Comparison of ENCODE assay signal across 10 mouse cellular contexts in the genomic region with DNA sequence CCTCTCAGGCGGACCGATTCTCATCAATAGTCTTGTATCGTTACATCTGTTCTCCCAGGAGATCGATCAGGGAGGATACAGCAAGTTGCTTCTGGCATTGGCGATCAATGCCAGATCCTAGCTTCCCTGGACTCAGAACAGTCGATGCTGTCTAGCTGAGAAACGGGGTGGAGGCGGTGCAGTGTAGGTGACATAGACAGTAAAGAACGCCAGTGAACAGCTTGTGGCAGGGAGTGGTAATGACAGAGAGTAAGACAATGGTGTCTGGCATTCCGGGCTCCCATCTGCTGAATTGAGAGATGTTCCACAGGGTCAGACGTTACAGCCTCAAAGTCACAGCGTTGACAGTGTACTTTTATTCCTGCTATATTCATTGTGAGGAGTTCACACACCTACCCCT.
DNase-seq lines count a peak whose midpoint lies in the region; ATAC-seq lines count a peak whose summit lies in the region.
"Had no signal": no experiment of that assay in that cellular context is flagged by ENCODE, and none has a peak within 500 bp of the region (broad histone marks: within the 10 kb centered on the region; RNA-seq: fewer than 3 reads in every experiment).

No protein-coding gene starts in this region.

- ATAC-seq in hindbrain, embryonic 14.5 days (ENCODE audit: low FRiP score), result peak; percentile 70; the same call in 1 of the 2 replicates
- ATAC-seq in megakaryocyte progenitor cell, adult 5-6 weeks (replicated peaks; ENCODE audit: poor library complexity), result no peak

- H3K9me3 ChIP-seq in hindbrain, embryonic 14.5 days (ENCODE audit: control insufficient read depth, low read length), result no peaks in the 10 kb centered on the region

- peak; percentile 87 for DNase-seq in brain, adult 2 months (ENCODE audit: low read depth, low spot score)
- DNase-seq in cerebellum, adult 9-10 months, result peak; percentile 75
- DNase-seq in hindbrain, embryonic 14.5 days (ENCODE audit: low spot score), result peak; percentile 60
- DNase-seq in left cerebral cortex, postnatal 4 days, result peak; percentile 64
- DNase-seq in adrenal gland, postnatal 4 days (ENCODE audit: low spot score in 2 of 2), result no peak
- DNase-seq in heart, adult 9 months (ENCODE audit: low spot score in 2 of 2), result no peak
- DNase-seq in heart, postnatal 36 days, result no peak
- DNase-seq: kidney, adult 8-10 months; lung, embryonic 14.5 days had no signal

- H3K4me1 ChIP-seq in hindbrain, embryonic 14.5 days (replicated peaks; ENCODE audit: control insufficient read depth, insufficient read depth, low read length), result 0 out of 2 replicates have a peak, but pooled peaks cover 7% of the 10 kb centered on the region

- no peaks in the 10 kb centered on the region for H3K36me3 ChIP-seq in hindbrain, embryonic 14.5 days (replicated peaks; ENCODE audit: control insufficient read depth, insufficient read depth)

- H3K9ac ChIP-seq in hindbrain, embryonic 14.5 days, result no peak overlapping the region
- H3K9ac ChIP-seq: lung, embryonic 14.5 days had no signal

- no peak overlapping the region for H3K4me3 ChIP-seq in hindbrain, embryonic 14.5 days (replicated peaks; ENCODE audit: low read length)

- H3K4me2 ChIP-seq in hindbrain, embryonic 14.5 days (replicated peaks), result no peak overlapping the region
- H3K4me2 ChIP-seq: lung, embryonic 14.5 days had no signal

- no peak overlapping the region for H3K27ac ChIP-seq in hindbrain, embryonic 14.5 days

- WGBS in hindbrain, embryonic 14.5 days, result 62% methylated on average over 12 of the region's 12 CpGs

- intact Hi-C loops in left cerebral cortex, postnatal 4 days (cut with DNase I), result no loop called here
- intact Hi-C loops in heart, postnatal 36 days (cut with DNase I), result no loop called here

- H3K27me3 ChIP-seq in hindbrain, embryonic 14.5 days (ENCODE audit: control insufficient read depth, insufficient read depth, low read length), result no peaks in the 10 kb centered on the region

Comparison
In these comparisons a context has a peak if more than half of its experiments do, and no peak if none do; other contexts are left out.
1. DNase-seq: peak in brain, adult 2 months (single experiment), cerebellum, adult 9-10 months (single experiment), hindbrain, embryonic 14.5 days (single experiment) and left cerebral cortex, postnatal 4 days (single experiment); none in adrenal gland, postnatal 4 days (0 of 2), heart, adult 9 months (0 of 2) and heart, postnatal 36 days (0 of 2).